Mouse (Mus musculus): ENCODE results near the gene Inpp5e.
A peak's percentile ranks its signal among the peaks of the same experiment; 100 is the strongest.
"Not testable (repeated sequence)": the region's sequence is repeated elsewhere in the genome, so short reads cannot be mapped to it uniquely, and the experiment has no call there.

The Inpp5e gene

DNA sequence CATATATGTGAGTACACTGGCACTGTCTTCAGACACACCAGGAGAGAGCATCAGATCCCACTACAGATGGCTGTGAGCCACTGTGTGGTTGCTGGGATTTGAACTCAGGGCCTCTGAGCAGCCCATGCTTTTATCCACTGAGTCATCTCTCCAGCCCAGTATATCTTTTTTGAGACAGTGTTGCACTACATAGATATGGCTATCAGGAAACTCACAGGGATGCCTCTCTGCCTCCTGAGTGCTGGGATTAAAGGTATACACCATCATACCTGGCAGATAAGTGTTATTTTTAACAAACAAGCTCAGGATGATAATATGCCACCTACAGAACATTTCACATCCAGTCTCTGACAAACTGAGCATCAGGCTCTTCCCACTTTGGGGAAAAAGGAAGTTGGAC, 8.1 kb upstream of the Inpp5e start:
- no peak for DNase-seq

DNA sequence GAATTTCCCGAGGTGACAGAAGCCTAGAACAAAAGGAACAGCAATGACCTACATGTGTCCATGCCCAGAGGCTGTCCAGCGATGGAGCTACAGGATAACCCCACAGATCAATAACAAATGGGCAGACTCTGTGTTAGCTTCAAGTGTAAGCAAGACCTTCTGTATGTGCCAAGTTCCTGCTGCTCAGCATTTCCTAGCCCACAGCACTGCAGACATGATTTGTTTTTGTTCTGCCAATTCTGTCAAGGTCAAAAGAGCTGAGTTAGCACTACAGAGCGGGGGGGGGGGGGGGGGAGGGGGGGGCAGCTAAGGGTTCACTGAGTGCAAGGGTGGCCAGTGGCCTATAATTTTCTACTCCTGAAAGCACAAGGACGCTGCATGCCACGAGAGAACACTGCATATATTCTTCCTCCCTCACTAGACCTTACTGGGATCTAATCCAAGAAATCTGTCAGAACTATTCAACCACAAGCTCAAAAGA, 2.0 kb upstream of the Inpp5e start:
- no peak for DNase-seq

DNA sequence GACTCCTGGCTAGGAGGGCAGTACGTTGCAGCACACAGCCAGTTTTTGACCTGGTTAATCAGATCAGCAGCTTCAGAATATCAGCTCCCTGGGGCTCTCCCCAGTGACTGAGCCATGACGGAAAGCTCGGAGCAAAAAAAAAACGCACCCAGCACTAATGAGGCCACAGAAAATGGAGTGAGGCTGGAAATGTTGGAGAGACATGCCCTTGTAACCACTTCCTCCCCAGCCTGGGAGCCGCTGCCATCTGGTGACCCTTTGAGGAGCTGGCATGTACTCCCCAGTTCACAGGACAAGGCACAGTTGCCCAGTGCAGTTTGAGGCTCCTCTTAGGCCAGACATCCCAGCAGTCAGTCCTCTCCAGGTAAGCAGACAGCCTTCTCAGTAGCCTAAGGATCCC, 1.1 kb upstream of the Inpp5e start:
- no peak for DNase-seq

DNA sequence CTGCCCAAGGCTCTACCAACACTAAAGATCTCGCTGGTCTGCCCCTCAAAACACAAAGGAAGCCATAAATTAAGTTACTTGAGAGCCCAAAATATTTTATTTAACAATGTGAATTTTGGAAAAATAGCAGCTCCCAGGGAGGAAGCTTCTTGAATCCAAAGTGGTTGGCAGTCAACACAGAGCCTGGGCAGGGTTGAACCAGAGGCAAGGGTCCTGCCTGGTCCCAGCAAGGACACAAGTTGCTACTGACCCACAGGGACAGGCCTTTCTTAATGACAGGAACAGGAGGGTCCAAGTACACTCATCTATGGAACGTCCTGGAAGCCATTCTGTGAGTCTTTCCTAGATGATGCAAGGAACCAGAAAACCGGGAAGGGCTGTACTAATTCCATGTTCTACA, 359 bp upstream of the Inpp5e start:
- no peak for DNase-seq

DNA sequence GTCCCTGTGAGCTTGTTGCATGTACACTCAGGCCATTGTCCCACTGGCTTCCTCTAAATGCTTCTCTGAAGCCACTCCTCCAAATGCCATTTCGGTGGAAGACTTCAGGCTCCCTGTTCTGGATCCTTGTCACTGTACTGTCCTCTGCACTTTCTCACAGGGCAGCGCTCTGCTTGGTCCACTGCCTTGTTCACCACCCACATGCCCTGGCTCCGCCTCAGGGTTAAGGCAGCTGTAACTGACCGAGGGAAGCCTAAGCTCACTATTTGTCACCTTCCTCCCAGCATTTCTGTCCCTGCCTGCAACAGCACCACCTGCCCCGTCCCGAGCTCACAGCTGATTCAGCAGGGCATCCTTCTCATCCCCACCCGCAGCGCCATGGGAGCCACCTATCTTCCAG, 5.7 kb downstream of the Inpp5e start:
- DNase-seq = no peak

DNA sequence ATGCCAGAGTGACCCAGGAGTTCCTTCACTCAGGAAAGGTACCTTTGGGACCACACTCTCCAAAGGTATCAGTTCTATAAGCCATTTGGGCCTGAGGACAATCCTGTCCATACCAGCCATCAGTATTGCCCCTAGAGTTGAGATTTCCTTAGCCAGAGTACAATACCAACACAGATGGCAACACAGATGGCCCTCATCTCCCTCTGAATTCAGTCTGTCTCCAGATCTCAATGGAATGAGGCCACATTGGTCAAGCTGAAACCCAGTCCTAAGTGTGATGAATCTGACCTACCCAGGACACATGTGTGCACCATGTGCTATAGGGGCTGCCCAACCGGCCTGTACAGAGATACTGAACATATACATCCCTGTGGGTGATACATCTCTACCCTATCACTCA, 6.7 kb downstream of the Inpp5e start:
- no peak for DNase-seq

DNA sequence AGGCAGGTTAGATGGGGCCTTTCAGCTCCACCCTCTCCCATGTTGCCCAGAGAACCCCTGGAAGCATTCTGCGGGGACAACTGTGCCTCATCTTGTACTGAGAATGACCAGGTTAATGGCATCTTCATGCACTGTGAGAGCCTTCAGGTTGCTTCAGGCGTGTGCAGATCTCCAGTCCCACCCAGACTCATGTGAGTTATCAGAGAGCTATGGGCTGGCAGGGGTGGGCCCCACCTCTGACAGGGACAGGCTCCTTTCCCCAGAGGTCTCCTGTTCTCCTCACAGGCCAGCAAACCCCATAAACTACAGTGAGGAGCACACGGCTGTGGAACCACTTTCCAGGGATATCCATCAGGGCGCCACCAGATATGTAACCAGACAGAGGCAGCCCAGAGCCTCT, 8.0 kb downstream of the Inpp5e start:
- DNase-seq = no peak

DNA sequence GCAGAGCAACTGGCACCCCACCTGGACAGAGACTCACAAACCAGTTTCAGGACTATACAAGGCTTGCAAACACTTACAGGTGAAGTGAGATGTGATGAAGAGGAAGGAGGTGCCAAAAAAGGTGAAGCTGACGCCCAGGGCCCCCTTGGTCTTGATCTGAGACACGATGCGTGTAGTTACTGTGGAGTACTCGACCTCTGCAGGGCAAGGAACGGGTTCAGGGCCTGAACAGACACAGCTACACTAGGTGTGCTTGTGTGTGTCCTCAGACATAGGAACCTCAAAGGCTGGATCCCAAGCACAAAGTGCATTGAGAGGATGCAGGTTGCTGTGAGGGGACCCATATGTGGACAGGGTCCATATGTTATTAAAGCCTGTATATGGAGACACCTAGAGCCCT, 8.7 kb downstream of the Inpp5e start:
- DNase-seq = no peak

DNA sequence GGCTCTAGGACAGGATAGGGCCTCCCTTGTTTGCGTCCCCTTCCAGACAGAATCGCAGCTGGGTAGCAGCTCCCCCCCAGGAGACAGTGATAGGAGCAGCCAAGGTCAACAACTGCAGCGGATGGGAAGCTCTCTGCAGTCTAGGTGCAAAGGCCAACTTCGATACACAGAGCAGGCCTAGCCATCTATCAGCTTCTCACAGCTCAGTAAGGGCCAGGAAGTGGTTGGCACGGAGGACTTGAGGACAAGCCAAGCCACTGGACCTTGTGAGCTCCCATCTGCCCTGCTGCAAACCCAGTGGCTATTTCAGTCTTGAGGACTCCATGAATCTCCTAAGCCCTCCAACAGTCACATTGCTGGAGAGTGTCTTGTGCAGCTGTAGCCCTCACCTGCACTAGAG, 9.4 kb downstream of the Inpp5e start:
- DNase-seq = no peak

DNA sequence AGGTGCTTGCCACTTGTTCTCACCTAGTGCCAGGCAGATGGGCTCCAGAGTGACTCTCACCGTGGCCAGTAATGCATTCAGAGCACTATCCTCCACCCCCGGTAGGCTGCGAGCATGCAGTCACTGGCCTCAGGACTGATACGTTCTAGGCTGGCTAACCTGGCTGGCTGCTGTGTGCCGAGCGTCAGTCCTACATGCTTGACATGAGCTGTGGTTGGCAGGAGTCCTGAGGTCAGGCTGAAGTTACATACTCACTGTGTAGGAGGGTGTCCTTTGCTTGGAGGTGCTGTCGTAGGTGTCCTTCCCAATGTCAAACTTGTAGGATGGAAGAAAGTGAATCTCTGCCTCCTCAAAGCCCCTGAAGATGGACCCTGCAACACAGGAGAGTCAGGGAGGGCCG, 10.0 kb downstream of the Inpp5e start:
- no peak for DNase-seq

DNA sequence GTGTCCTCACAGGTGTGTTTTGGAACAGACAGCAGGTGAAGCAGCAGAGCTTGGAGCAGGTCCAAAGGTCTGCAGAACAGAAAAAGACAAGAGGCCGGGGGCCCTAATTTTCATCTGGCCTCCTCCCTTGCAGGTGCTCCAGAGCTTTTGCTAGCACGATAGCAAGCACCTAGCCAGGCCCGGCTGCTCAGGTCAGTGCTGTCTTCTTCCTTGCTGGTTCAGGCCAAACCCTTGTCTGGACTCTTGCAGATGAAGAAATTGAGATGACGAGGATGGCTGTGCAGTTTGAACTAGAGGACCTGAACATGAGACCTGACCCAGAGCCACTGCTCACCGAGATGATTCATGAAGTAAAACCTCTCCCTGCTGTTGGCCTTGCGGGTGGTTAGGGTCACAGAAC, 17.4 kb downstream of the Inpp5e start:
- no peak for DNase-seq

DNA sequence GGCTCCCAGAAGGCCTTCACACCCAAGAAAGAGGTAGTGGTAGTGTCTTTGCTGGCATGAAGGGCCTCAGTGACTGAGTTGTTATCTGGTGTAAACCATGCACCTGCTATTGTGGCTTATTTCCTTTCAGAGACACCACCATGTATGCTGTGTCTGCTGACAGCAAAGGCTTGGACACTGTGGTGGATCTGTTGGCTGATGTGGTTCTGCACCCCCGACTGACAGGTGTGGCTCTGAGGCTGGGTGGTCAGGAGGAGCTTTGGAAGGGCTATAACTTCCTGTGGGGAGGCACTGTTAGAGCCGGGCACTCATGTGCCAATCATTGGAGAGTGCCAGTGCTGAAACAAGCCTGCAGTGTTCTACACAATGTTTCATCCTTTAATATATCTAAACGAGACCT, 18.0 kb downstream of the Inpp5e start:
- DNase-seq = no peak

DNA sequence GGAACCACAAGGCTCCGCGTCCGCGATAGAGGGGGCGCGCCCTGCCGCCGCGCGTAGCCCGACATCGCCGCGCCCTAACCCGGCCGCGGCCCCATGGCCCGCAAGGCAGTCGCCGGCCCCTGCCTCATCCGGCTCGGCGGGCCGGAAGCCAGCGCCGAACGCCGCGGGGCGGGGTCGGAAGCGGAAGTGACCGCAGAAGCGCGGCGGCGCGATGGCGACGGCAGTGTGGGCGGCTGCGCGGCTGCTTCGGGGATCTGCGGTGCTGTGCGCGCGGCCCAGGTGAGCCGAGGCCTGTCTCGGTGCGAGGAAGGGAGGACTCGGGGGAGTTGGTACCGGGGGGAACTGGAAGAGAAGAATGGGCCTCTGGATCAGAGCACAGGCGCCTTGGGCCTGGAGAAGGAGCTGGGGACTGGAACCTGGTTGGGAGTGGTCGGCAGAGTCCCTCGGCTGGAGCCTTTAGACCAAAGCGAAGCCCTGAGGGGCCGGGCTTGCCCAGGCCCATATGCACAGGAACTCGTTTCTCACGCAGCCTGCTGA, 19.8 kb downstream of the Inpp5e start, which contains the start of the genes Entr1 and Pmpca:
Entr1 (minus strand) TSS at position 163 of the 537 bp plus-strand sequence.
Pmpca (plus strand) TSS at position 186 of the 537 bp plus-strand sequence.
- DNase-seq = peak; percentile 94

DNA sequence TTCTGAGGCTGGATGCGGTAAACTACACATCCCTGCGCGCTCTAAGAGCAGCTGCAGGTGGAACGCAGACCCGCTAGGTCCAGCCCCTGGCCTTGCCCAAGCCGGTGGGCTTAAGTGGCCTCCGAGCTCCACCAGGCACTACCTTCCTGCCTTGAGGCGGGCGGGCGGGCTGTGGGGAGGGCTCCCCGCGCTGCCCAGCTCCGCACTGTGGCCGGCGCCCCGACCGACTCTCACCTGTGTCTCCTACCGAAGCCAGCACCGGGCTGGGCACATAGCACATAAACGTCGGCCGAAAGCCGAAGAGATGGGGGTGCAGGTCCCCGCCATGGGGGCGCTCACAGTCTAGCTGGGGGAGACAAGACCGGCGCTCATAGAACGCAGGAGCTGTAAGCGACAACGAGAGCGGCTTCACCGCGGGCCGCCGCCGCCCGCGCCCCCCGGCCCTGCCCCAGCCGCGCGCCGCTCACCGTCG, 20.3 kb downstream of the Inpp5e start:
- no peak for DNase-seq

DNA sequence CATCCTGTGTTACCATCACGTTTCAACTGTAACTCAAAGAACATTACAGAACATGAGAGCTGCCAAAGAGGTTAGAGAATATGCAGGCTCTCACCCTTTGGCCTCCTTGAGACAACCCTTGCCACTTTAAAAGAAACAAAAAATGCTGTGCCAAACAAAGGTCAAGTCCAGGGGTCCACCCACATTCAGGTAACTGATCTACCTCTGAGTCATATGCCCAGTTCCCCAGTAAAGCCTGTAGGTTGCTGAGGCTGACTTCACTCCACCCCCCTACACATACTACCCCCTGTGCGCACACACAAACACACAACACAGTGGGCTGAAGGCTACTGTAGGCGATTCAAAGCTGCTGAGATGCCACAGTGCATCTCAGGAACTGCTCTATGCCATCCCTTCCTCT, 21.3 kb downstream of the Inpp5e start:
- no peak for DNase-seq

DNA sequence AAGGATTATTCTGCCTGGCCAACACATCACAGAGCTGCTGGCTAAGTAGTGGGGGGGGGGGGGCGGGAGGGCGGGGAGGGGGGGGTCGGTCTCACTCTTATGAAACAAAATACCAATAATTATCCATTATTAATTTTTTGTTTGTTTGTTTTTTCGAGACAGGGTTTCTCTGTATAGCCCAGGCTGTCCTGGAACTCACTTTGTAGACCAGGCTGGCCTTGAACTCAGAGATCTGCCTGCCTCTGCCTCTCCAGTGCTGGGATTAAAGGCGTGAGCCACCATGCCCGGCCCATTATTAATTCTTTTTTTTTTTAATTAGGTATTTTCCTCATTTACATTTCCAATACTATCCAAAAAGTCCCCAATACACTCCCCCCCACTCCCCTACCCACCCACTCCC, 28.1 kb downstream of the Inpp5e start:
- DNase-seq = not testable (repeated sequence)

DNA sequence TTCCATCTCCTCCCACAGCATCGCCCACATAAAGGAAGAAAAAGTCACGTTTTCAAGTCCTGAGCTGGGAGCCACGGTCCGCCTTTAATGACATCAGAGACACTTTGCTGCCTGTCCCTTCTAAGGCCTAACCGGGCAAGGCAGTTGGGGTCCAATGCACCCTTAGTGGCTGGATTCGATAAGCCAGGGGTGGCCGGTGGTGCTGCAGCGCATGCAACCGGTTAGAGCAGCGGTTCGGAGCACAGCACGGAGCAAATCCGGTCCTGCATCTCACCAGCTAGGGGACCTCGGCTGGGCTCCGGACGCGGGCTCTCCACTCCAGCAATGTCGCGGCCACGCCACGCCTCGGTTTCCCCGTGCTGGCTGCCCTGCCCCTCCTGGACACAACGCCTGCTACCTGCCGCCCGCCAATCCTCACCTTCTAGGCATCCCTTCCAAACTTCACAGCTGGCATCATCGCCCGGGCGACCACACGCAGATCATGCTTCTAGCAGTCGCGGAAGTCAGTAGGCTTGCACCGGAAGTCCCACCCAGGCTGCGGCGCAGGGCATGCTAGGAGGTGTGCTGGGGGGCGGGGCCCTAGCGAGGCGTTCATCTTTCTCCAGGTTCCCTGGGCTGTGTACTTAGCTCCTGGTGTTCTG, 28.8 kb downstream of the Inpp5e start, which contains the start of gene Snapc4:
Snapc4 (minus strand) TSS at position 523 of the 641 bp plus-strand sequence.
- peak; percentile 93 for DNase-seq

DNA sequence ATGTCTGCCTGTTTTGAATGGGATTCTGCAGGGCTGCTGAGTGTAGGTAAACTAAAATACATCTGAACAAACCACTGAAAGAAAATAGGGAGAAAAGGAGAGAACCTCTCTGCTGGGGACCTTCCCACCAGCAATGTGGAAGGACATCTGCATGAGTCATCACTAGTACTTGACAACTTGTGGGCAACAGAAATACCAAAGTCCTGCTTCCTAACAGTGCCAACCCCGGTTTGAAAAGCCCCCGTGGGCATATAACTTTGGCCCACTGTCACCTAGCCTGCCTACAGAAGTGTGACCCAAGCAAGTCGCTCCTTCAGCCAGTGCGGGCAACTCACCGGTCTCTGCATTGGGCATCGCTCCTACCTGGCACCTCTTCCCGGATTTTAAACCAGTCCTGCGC, 36.6 kb downstream of the Inpp5e start:
- no peak for DNase-seq

DNA sequence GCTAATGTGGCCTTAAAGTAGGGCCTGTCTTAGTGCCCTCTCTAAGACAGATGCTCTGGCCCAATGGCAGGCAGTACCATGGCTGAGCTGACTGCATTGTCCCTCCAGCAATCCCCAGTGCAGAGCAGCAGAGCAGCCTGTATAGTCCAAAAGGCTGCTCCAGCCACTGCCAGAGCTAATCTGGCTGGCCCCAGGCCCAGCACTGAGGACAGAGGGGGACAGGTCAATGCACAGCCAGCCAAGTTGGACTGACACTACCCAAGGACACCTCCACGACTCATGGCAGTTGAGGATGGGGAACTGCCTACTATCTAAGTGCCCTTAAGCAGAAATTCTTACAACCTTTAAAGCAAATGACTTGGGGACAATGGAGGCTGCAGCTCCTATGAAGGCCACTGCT, 40.4 kb downstream of the Inpp5e start:
- DNase-seq = no peak

DNA sequence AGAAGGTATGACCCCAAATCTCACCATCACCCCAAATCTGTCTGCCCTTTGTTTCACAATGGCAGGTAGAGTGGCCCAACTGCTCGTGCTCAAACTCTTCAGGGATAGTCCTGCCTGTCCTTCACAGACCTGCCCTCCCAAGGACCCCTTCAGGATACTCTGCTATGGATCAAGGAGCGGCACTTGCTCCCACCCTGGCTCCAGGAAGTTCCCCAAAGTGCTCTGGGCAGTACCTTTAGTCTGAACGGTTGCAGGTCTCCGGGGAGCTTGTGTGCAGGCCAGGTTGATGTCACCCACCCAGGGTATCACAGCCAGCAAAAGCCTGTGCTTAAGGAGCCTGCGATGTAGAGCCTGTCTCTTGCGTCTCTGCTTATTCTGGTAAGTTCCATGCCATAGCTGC, 41.1 kb downstream of the Inpp5e start:
- DNase-seq = no peak

DNA sequence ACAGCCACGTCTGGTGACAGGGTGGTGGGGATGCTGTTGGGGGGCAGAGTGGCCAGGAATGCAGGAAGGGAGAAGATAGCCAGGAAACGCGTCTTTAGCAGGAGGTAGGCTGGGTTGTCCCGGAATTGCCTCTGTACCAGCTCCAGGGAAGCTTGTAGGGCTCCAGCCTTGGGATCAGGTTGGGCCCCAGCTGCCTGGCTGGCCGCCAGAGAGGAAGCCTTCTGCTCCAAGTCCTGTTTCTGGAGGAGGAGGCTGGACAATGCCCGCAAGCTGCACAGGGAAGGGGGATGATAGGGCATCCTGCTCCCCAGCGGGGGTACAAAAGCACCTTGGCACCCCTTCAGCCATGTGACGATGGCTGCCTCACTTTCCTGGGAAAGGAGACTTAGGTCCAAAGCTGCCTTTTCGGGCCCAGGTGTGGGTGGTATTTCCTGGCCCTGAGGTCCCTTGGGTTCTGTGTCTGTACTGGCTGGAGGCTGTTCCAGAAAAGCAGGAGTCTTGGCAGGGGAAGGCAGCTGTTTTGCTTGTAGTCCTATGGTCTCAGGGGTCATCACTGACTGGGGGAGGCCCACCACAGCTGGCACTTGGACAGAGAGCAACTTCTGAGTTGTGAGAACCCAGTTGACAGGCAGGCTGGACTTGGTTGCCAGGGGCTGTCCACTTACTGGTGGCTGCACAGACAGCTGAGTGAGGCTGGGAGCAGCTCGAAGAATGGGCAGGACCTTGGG, 44.1 kb downstream of the Inpp5e start:
- no peak for DNase-seq

DNA sequence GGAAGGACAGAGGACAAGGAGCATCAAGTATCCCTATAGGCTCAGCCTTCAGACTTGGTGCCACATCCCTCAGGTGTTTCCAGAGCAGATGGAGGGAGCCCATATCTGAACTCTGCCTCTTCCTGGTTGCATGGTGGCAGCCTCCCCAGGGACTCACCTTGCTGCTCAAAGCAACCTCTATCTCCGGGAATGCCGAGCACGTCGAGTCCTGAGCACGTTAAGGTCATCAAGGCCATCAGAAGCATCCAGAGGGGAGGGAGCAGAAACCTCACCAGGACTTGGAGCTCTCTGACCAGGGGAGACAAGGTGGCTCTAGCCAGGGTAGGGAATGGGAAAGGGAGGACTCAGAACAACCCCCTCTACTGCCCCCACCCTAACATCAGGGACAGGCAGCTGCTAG, 45.5 kb downstream of the Inpp5e start:
- DNase-seq = no peak

DNA sequence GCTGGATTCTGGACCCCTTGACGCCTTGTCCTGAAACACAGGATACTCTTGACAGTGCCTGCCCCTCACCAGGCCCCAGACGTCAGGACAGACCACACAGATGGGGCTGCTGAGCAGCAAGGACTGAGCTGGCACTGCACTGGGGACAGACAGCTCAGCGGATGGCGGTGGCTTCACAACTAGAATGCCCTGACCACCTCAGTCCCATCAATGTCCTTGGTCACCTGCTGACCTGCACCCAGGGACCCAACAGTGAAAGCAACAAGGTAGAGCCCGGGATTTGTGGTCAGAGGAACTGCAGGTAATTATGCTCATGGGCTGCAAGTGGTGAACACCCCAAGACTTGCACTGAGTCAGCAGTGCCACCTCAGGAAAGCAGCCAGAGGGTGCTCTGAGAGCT, 46.0 kb downstream of the Inpp5e start:
- DNase-seq = no peak

DNA sequence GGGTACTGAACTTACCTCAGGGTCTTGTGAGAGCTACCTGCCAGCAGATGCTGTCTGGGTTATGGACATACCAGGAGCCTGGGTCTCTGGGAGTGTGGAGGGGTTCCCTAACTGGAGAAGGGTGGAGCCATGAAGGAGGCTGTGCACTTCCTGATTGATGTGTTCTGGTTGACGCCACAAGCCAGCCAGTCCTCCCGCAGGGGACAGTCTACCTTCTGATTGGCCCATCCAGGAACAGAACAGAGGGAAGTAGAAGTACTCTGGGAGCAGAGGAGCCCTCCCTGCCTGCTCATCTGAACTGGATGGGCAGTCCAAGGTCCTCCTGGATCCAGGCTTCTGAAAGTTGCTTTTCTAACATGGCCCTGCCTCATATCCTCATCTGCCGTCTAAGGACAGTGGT, 48.2 kb downstream of the Inpp5e start, which contains the start of gene Card9:
Card9 (minus strand) TSS at position 147 of the 400 bp plus-strand sequence.
- DNase-seq = no peak
